Mouse (Mus musculus) cerebellum, adult (tissue): ENCODE results near the gene Krt72.

ENCODE experiments used
- ATAC-seq: cut with Nextera tagmentation; 2 replicates; pipeline ENCODE4 v1.9.2; 2017; ENCODE audit warnings: mild to moderate bottlenecking, moderate library complexity, mixed read lengths; ENCODE audit not compliant: insufficient number of reproducible peaks, low FRiP score, low TSS enrichment

Krt72 gene

DNA sequence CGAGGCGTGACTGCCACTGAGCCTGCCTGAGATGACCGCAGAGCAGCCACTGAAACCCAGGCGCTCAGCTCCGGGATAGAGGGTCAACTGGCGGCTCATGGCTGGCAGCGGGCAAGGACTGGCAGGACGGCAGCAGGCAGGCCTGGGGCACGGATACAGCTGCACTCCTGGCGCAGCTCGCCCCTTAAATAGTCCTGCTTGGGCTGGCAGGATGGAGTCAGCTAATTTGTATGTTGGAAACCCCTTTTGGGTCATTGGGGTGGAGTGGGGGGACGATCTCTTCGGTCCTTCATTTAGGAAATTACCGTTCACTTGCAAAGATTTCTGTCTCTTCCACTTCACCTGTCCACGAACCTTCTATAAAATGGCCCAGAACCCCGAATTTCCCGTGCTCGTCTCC lies at the start of gene Krt72:
Gene Krt72, minus strand, starts transcription at position 101 of the 400 bp plus-strand sequence.
- no peak for ATAC-seq

DNA sequence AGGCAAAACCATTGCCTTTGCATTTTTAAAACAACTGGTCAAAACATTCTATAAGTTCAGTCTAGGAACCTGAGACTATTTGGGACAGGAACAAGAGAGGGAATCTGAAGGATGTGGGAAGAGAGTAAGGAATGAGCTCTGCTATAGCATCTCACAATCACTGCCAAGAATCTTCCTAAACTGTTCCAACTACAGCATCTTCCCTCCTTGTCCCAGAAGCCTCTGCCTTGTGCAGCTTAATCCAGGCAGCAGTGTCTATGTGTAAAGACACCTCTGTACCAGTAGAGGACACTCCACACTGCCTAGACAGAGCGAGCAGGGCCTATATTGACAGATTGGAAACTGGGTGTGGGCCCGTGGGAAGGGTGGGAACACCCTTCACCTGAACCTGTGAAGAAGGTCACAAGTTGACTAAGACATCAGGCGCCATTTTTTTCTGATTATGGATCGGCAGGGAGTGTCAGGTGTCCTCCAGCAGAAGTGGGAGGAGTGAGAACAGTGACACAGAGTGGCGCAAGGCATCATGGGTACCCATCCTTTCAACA lies 48.6 kb upstream of the Krt72 start:
- no peak for ATAC-seq

GRCm38 (mm10) chr15:101833131-101833530 lies 46.9 kb upstream of the Krt72 start:
- ATAC-seq, result no peak

GRCm38 (mm10) chr15:101829441-101829840 lies 43.2 kb upstream of the Krt72 start:
- no peak for ATAC-seq

- no peak for ATAC-seq
Measured at GRCm38 (mm10) chr15:101821786-101822185, 35.5 kb upstream of the Krt72 start.

GRCm38 (mm10) chr15:101817875-101818274 lies 31.6 kb upstream of the Krt72 start, which contains the start of gene Krt2:
Gene Krt2 (minus strand): TSS chr15:101818169.
- ATAC-seq, result no peak

DNA sequence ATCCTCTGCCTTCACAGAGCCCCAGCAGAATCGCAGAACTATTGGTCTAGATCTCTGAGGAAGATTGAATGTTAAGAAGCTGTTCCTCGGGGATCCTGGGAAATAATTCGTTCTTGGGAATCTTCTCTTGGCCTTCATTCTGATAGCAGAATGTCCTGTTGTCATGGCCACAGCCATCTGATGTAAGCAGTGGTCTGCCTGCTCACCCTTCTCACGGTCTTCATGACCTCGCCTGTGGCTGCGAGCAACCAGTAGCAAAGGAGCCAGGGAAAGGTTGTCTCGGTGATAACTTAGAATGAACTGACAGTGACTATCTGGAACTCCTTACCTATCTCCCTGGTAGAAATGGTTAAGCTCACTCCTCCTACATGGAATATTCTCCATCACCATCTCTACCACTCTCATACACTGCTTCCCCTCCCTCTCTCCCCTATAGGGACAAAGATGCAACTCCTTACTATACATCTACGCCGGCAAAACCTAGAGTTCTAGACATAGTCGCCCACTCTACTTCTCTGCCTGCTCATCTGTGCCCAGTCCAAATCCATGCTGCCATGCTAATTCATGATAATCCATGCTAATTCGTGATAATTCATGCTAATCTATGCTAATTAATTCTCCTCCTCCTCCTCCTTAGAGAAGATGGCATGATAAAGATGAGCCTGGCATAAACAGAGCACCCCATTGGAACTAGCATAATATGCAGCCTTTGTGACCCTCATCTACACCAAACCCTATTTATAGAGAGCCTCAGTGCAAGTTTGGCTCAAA lies 17.0 kb upstream of the Krt72 start:
- ATAC-seq, result no peak

DNA sequence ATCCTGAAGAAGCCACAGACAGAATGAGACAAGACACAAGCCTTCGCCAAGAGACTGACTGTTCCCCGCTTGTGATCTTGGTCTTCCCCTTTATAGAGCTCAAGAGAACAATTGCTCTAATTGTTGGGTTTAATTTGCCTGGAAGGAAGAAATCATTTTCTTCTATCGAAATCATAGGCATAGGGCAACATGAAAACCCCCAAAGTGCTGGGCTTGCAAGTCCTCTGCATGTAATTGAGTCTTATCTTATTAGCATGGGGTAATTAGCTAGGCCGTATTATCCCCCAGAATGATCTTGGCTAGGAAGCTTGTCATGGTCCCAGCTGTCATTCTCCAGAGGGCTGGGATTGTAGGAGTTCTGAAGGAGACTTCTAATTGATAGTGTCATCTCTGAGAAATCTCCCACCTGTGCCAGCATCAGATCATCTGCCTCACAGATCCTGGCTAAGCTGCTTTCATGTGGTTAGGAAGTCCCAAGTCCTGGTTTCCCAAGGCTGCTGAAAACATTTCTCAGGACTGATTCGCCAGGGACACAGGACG lies 16.1 kb upstream of the Krt72 start, which contains the start of gene Krt73:
Gene Krt73, minus strand, starts transcription at position 51 of the 540 bp plus-strand sequence.
- ATAC-seq, result no peak

DNA sequence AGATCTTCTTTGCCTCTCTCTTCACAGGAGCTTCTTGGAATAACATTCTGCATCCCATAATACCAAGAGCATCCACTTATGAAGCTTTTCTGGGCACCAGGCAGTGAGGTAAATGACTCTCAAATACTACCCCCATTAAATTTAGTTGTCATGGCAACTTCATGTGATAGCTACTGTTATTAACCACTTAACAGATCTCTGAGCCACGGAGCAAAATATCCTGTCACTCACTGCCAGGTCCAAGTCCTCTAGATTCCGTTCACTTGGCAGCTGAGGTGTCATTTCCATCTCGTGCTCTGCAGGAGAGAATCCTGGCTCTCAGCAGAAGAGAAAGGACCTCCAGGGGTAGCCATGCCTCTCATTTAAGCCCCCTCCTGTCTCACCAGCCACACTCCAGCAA lies 4.6 kb upstream of the Krt72 start:
- ATAC-seq, result no peak

DNA sequence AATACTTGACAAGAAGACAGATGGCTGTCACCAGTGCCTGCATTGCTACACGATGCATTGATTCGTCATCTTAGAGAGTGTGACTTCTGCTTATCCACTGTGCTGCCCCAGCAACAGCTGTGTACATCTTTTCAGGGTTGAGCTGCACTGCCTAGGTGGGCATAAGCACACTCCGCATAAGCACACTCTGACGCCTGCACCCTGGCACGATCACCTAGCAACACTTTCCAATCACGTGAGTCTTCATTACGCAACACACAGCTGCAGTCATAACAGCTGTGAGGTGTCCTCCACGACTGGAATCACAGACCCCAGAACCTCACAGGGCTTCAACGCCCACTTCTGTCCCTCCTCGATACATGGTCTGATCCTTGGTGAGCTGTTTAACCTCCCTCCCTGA lies 12.8 kb downstream of the Krt72 start:
- no peak for ATAC-seq

DNA sequence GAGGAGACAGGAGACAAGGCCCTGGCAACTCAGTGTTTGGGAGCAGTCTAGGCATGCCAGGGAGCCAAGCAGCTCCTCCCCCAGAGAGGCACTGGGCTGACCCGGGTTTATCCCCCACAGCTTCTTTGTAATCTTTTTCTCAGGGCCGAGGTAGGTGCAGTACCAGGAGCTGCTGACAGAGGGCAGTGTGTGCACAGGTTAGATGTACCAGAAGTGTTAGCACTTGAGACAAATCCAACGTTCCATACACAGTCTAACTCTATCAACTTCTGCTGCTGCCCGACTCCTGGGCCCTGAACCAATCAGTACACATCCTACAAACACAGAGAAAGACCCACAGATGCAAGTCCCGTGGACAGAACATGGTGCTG lies 13.6 kb downstream of the Krt72 start:
- peak; percentile 33; the same call in 1 of the 2 replicates for ATAC-seq

GRCm38 (mm10) chr15:101772080-101772710 lies 14.1 kb downstream of the Krt72 start:
- no peak for ATAC-seq

DNA sequence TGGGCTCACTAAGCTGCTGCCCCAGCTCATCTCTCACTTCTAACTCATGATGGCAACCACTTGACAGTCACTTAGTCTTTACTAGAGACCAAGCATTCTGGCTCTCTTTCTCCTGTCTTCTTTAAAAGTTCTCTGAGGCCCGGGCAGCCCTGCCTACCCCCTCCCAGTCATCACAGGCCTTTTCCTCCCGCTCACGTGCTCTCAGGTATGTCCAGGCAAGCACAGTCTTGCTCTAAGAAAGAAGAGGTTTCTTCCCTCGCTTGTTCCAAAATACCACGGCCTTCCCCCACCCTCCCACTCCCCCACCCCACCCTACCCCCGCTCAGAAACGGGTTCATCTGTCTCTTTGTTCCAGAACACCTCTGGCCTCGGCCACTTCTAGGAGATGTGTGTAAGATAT lies 16.0 kb downstream of the Krt72 start:
- no peak for ATAC-seq

- peak; percentile 59; the same call in 1 of the 2 replicates for ATAC-seq
Measured at GRCm38 (mm10) chr15:101742711-101743110, 43.5 kb downstream of the Krt72 start, which contains the start of gene Krt71. Gene Krt71 (minus strand): TSS chr15:101743109.

GRCm38 (mm10) chr15:101737786-101738185 lies 48.5 kb downstream of the Krt72 start:
- ATAC-seq, result no peak

DNA sequence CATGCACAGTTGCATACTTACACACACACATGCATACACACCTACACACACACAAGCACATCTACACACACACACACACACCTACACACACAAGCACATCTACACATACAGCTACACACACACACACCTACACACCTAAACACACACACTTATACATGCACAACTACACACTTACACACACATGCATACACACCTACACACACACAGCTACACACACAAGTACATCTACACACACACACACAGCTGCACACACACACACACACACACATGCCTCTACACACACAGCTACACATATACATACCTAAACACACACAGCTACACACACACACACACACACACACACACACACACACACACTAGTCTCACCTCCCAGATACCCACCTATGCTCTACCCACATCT lies 55.6 kb downstream of the Krt72 start:
- ATAC-seq, result no peak
